Mouse (Mus musculus) embryonic facial prominence, embryonic 10.5 days (tissue): ENCODE measurements at regions not wholly inside any gene's neighbourhood (a gene's known extent, or its start where the extent isn't known, plus 50 kb on each side); places are given as distances from the start of the nearest gene placed in this dataset.

Experiments used
- DNase-seq: peaks from one replicate; pipeline ENCODE4 v3.0.0-alpha.2; 2017; ENCODE audit warnings: low spot score
- H3K27ac ChIP-seq: fragments of 300-500 bp; sonication (generic); replicated peaks from 2 replicates; pipeline ENCODE4 v1.5.1; 2016; ENCODE audit warnings: mild to moderate bottlenecking
- H3K27me3 ChIP-seq: fragments of 300-500 bp; sonication (generic); replicated peaks from 2 replicates; pipeline ENCODE4 v1.6.1; 2016; ENCODE audit warnings: low read depth, mild to moderate bottlenecking; ENCODE audit not compliant: poor library complexity, severe bottlenecking
- H3K36me3 ChIP-seq: fragments of 300-500 bp; sonication (generic); replicated peaks from 2 replicates; pipeline ENCODE4 v1.6.1; 2016; ENCODE audit warnings: mild to moderate bottlenecking, moderate library complexity
- H3K4me1 ChIP-seq: fragments of 300-500 bp; sonication (generic); 2 replicates; pipeline ENCODE4 v1.6.1; 2016
- H3K4me3 ChIP-seq: fragments of 300-500 bp; sonication (generic); 2 replicates; pipeline ENCODE4 v1.5.1; 2016; ENCODE audit warnings: mild to moderate bottlenecking, moderate library complexity
- H3K9me3 ChIP-seq: fragments of 300-500 bp; sonication (generic); 2 replicates; pipeline ENCODE4 v1.6.1; 2016; ENCODE audit warnings: mild to moderate bottlenecking
- WGBS: fragments of 180-500 bp; shearing (Covaris S2); methylation state at CpG from one replicate; pipeline ENCODE4 v1.1.7; 2016; 5-methylcytosine and 5-hydroxymethylcytosine counted together

- Histone ChIP-seq H3K9me3 (no peaks in the 10 kb centered on the region), H3K4me1 (peaks cover 13% of the 10 kb centered on the region), H3K36me3 (no peaks in the 10 kb centered on the region), H3K4me3 (no peak overlapping the region), H3K27ac (no peak overlapping the region), H3K27me3 (0 out of 2 replicates have a peak, but pooled peaks cover 4% of the 10 kb centered on the region)
- no peak for DNase-seq
- 10% methylated on average over 6 of the region's 6 CpGs for WGBS
These were observed 50.2 kb upstream of the Ncam1 start for GRCm38 (mm10) chr9:49848943-49849342.
